Mouse (Mus musculus) MN1 (cell line): ENCODE measurements around the gene Hoxb5.

ENCODE experiments used
- DNase-seq: peaks from one replicate; pipeline ENCODE4 v3.0.0-alpha.2; 2016; ENCODE audit warnings: low spot score

The Hoxb5 gene

GRCm38 (mm10) chr11:96354376-96354775 is 51.2 kb downstream of the Hoxb5 start:
- DNase-seq, result no peak

GRCm38 (mm10) chr11:96354801-96355311 is 51.7 kb downstream of the Hoxb5 start:
- DNase-seq, result no peak
